Mouse (Mus musculus) forebrain, embryonic 13.5 days (tissue): ENCODE measurements around the gene Retreg1. TPM values are rescaled to one million over a fixed set of nuclear protein-coding genes. Genes with fewer than 3 reads are reported as not detected.
"Not testable (repeated sequence)": the region's sequence is repeated elsewhere in the genome, so short reads cannot be mapped to it uniquely, and the experiment has no call there.

ENCODE experiments used
- ATAC-seq: fragments of 200-750 bp; cut with Nextera tagmentation; 2 replicates; pipeline ENCODE4 v1.8.0; 2017
- H3K27ac ChIP-seq: fragments of 300-500 bp; sonication (generic); 2 replicates; pipeline ENCODE4 v1.5.1; 2015; ENCODE audit warnings: inconsistent platforms, mild to moderate bottlenecking, moderate library complexity
- H3K27me3 ChIP-seq: fragments of 300-500 bp; sonication (generic); 2 replicates; pipeline ENCODE4 v1.6.1; 2015; ENCODE audit warnings: mild to moderate bottlenecking, inconsistent platforms
- H3K36me3 ChIP-seq: fragments of 300-500 bp; sonication (generic); 2 replicates; pipeline ENCODE4 v1.6.1; 2015; ENCODE audit warnings: mild to moderate bottlenecking, inconsistent platforms; ENCODE audit not compliant: poor library complexity, severe bottlenecking
- H3K4me1 ChIP-seq: fragments of 300-500 bp; sonication (generic); 2 replicates; pipeline ENCODE4 v1.6.1; 2015; ENCODE audit warnings: inconsistent platforms
- H3K4me2 ChIP-seq: fragments of 300-500 bp; sonication (generic); 2 replicates; pipeline ENCODE4 v1.6.1; 2015; ENCODE audit warnings: inconsistent platforms, mild to moderate bottlenecking, moderate library complexity
- H3K4me3 ChIP-seq: fragments of 300-500 bp; sonication (generic); 2 replicates; pipeline ENCODE4 v1.5.1; 2015; ENCODE audit warnings: mild to moderate bottlenecking, inconsistent platforms
- H3K9ac ChIP-seq: fragments of 300-500 bp; sonication (generic); 2 replicates; pipeline ENCODE4 v1.6.1; 2015; ENCODE audit warnings: mild to moderate bottlenecking, inconsistent platforms
- H3K9me3 ChIP-seq: fragments of 300-500 bp; sonication (generic); replicated peaks from 2 replicates; pipeline ENCODE4 v1.6.1; 2016; ENCODE audit warnings: inconsistent platforms
- whole genome bisulfite sequencing: fragments of 180-500 bp; shearing (Covaris S2); methylation state at CpG from one replicate; pipeline ENCODE4 v1.1.7; 2015; 5-methylcytosine and 5-hydroxymethylcytosine counted together
- polyA plus RNA-seq: library from polyadenylated mRNA; unstranded; fragments of >200 nt; fragmentation: Nextera tagmentation; extraction: Ambion mirVana; gene quantifications from 2 replicates; pipeline ENCODE4 v1.2.1, GENCODE M21; 2015

Gene Retreg1
- polyA plus RNA-seq, 1 experiment from 2014 or later: 3.5 TPM

DNA sequence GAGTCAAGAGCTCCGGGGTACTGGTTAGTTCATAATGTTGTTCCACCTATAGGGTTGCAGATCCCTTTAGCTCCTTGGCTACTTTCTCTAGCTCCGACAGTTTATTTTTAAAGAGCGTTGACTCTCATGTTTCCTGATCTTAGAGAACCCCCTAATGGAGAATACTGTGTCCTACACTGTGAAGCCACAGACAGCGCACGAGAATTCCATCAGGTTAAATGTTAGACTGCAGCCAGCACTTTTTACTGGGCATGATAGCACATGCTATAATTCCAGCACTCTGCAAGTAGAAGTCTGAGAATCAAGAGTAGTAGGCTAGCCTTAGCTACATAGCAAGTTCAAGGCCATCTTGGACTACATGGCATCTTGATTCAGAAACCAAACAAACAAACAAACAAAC lies 116.4 kb downstream of the Retreg1 start:
- WGBS: 35% methylated on average over 5 of the region's 5 CpGs
- H3K36me3 ChIP-seq: no peaks in the 10 kb centered on the region
- no peak overlapping the region for H3K27ac ChIP-seq
- H3K4me2 ChIP-seq: no peak overlapping the region
- H3K4me1 ChIP-seq: peaks cover 10% of the 10 kb centered on the region; the same call in 1 of the 2 replicates
- H3K4me3 ChIP-seq: no peak overlapping the region
- H3K9ac ChIP-seq: no peak overlapping the region
- ATAC-seq: peak; percentile 86
- H3K9me3 ChIP-seq: no peaks in the 10 kb centered on the region
- no peaks in the 10 kb centered on the region for H3K27me3 ChIP-seq

DNA sequence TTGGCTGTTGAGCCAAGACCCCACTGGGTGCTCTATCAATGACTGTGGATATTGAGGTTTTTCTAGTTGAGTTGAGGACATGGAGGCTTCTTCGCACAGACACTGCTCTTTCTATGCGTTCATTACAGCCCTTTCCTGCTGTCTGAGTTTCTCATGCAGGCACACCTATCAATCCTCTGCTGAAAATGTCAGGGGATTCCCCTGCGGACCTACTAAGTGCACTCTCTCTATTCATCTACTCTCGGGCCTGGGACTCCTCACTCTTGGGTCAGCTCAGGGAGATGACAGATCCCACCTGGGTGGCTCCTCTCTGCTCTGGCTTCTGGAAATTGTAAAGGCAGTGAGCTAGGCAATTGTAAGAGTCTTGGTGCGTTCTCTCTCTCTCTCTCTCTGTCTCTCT lies 117.3 kb downstream of the Retreg1 start:
- Histone ChIP-seq H3K4me3 (no peak overlapping the region), H3K9me3 (no peaks in the 10 kb centered on the region)
- WGBS: 84% methylated on average over 5 of the region's 5 CpGs

GRCm38 (mm10) chr15:25966220-25966774 lies 123.3 kb downstream of the Retreg1 start:
- no peak overlapping the region for H3K4me2 ChIP-seq
- 86% methylated on average over 6 of the region's 6 CpGs for WGBS
- H3K36me3 ChIP-seq: no peaks in the 10 kb centered on the region
- no peak for ATAC-seq
- no peaks in the 10 kb centered on the region for H3K9me3 ChIP-seq
- no peaks in the 10 kb centered on the region for H3K27me3 ChIP-seq
- H3K4me1 ChIP-seq: no peaks in the 10 kb centered on the region
- no peak overlapping the region for H3K9ac ChIP-seq
- H3K4me3 ChIP-seq: no peak overlapping the region
- H3K27ac ChIP-seq: no peak overlapping the region

More for the DNA sequence above, 117.3 kb downstream of the Retreg1 start:
- H3K4me1 ChIP-seq: peaks cover 10% of the 10 kb centered on the region; the same call in 1 of the 2 replicates
- H3K27me3 ChIP-seq: no peaks in the 10 kb centered on the region
- H3K27ac ChIP-seq: no peak overlapping the region
- no peak for ATAC-seq
- no peak overlapping the region for H3K4me2 ChIP-seq
- no peaks in the 10 kb centered on the region for H3K36me3 ChIP-seq
- H3K9ac ChIP-seq: no peak overlapping the region

GRCm38 (mm10) chr15:25971596-25971995 lies 128.6 kb downstream of the Retreg1 start:
- Histone ChIP-seq H3K4me2 (no peak overlapping the region), H3K9me3 (no peaks in the 10 kb centered on the region), H3K27me3 (no peaks in the 10 kb centered on the region)

DNA sequence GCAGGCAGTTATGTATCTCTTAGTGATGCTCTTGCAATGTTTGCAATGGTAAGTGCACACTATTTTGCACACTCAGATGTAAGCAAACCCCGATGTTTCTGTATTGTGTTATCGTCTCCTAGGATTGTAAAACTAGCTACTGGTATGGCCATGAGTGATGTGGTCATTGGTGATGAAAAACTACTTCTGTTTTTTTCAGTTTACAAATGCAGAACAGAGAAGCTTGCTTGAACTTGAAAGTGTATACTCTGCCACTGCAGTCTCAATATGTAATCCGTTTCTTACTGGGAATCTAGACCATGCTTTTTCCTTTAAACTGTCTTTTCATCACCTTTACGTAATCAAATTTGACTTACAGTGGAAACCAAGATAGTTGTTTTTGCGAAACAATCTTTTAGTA lies 129.8 kb downstream of the Retreg1 start:
- Histone ChIP-seq H3K27me3 (no peaks in the 10 kb centered on the region), H3K36me3 (no peaks in the 10 kb centered on the region), H3K4me2 (no peak overlapping the region), H3K9ac (no peak overlapping the region), H3K27ac (no peak overlapping the region), H3K9me3 (no peaks in the 10 kb centered on the region), H3K4me1 (no peaks in the 10 kb centered on the region), H3K4me3 (no peak overlapping the region)
- no peak for ATAC-seq
- WGBS: 89% methylated on average over 5 of the region's 5 CpGs

More at GRCm38 (mm10) chr15:25971596-25971995, 128.6 kb downstream of the Retreg1 start:
- no peak overlapping the region for H3K9ac ChIP-seq
- no peaks in the 10 kb centered on the region for H3K4me1 ChIP-seq
- ATAC-seq: no peak
- no peak overlapping the region for H3K4me3 ChIP-seq
- no peaks in the 10 kb centered on the region for H3K36me3 ChIP-seq
- 88% methylated on average over 9 of the region's 9 CpGs for WGBS
- H3K27ac ChIP-seq: no peak overlapping the region

DNA sequence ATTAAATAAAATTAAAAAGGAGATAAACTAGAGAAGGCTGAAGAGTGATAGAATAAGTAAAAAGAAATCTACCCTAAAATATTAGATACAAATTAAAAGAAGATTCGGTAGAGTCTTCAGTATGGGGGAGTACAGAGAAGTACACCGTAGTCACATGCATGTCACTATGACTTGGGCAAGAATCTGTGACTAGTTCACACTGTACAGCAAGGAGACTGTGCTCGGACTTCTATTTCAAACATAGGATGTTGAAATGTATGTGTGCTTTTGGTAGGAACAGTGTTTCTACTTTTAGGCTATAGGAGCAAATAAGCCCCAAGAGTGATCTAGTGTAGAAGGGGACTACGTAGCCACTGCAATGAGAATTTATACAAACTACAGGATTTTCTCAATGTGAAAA lies 131.4 kb downstream of the Retreg1 start:
- Histone ChIP-seq H3K9me3 (no peaks in the 10 kb centered on the region), H3K9ac (no peak overlapping the region), H3K27me3 (no peaks in the 10 kb centered on the region), H3K36me3 (no peaks in the 10 kb centered on the region), H3K4me2 (no peak overlapping the region), H3K27ac (no peak overlapping the region), H3K4me1 (no peaks in the 10 kb centered on the region), H3K4me3 (no peak overlapping the region)
- WGBS: 96% methylated on average over 4 of the region's 4 CpGs
- ATAC-seq: no peak

- H3K4me1 ChIP-seq: no peaks in the 10 kb centered on the region
- no peaks in the 10 kb centered on the region for H3K36me3 ChIP-seq
- H3K9me3 ChIP-seq: no peaks in the 10 kb centered on the region
- no peak overlapping the region for H3K4me3 ChIP-seq
- H3K4me2 ChIP-seq: no peak overlapping the region
- no peak for ATAC-seq
- no peak overlapping the region for H3K9ac ChIP-seq
- WGBS: 96% methylated on average over 6 of the region's 6 CpGs
- H3K27me3 ChIP-seq: no peaks in the 10 kb centered on the region
- no peak overlapping the region for H3K27ac ChIP-seq
These were observed 132.8 kb downstream of the Retreg1 start for GRCm38 (mm10) chr15:25975810-25976209.

GRCm38 (mm10) chr15:25983614-25984013 lies 140.6 kb downstream of the Retreg1 start:
- ATAC-seq: peak; percentile 38
- Histone ChIP-seq H3K4me2 (peak overlapping the region; percentile 98), H3K9ac (peak overlapping the region; percentile 70), H3K4me1 (peaks cover 18% of the 10 kb centered on the region), H3K27ac (peak overlapping the region; percentile 48), H3K36me3 (peaks cover 15% of the 10 kb centered on the region), H3K4me3 (peak overlapping the region; percentile 94)
- not testable (repeated sequence) for H3K9me3 ChIP-seq, H3K27me3 ChIP-seq
- 18% methylated on average over 6 of the region's 6 CpGs for WGBS

DNA sequence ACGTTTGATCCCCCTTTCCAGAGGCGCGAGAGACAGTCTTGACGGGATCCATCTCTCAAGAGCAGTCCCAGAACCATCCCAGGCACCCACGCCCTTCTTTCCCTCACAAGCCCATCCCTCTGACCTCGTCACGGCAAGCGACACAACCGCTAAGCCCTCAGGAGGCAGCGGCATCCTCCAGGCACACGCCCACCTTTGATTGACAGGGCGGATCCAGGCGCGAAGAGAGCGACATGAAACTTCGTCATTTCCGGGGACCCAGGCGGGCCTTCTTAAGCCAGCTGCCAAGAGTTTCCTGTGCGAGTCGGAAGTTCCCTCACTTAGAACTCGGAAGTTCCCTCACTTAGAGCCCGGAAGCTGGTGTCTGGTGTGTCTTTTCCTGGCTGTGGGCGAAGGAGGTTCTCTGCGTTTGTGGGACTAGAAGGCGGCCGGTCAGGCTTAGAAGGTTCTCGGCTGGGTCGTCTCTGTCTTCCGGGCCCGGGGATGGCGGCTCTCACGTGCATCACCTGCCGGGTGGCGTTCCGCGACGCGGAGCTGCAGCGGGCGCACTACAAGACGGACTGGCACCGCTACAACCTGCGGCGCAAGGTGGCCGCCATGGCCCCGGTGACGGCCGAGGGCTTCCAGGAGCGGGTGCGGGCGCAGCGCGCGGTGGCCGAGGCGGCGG lies 141.2 kb downstream of the Retreg1 start, which contains the start of gene Zfp622:
Zfp622 (plus strand) TSS at position 300 of the 667 bp plus-strand sequence.
- WGBS: under 1% methylated on average over 56 of the region's 57 CpGs
- no peaks in the 10 kb centered on the region for H3K9me3 ChIP-seq
- no peaks in the 10 kb centered on the region for H3K27me3 ChIP-seq
- H3K27ac ChIP-seq: peak within 1 kb of the TSS; percentile 82
- ATAC-seq: peak; percentile 99
- H3K4me1 ChIP-seq: peaks cover 18% of the 10 kb centered on the region
- peak within 1 kb of the TSS; percentile 94 for H3K4me3 ChIP-seq
- peaks cover 19% of the 10 kb centered on the region for H3K36me3 ChIP-seq
- H3K9ac ChIP-seq: peak within 1 kb of the TSS; percentile 90
- peak within 1 kb of the TSS; percentile 98 for H3K4me2 ChIP-seq

- H3K27me3 ChIP-seq: no peaks in the 10 kb centered on the region
- H3K4me2 ChIP-seq: peak overlapping the region; percentile 98
- peak overlapping the region; percentile 90 for H3K9ac ChIP-seq
- H3K27ac ChIP-seq: peak overlapping the region; percentile 82
- WGBS: under 1% methylated on average over 71 of the region's 71 CpGs
- H3K36me3 ChIP-seq: peaks cover 26% of the 10 kb centered on the region
- H3K9me3 ChIP-seq: no peaks in the 10 kb centered on the region
- ATAC-seq: no peak; the same call in 1 of the 2 replicates
- H3K4me1 ChIP-seq: peaks cover 18% of the 10 kb centered on the region
- H3K4me3 ChIP-seq: peak overlapping the region; percentile 94
These were observed 141.9 kb downstream of the Retreg1 start for GRCm38 (mm10) chr15:25984734-25985492.

GRCm38 (mm10) chr15:25992992-25993727 lies 150.2 kb downstream of the Retreg1 start:
- no peak overlapping the region for H3K4me2 ChIP-seq
- H3K4me3 ChIP-seq: no peak overlapping the region
- H3K27ac ChIP-seq: no peak overlapping the region
- H3K4me1 ChIP-seq: no peaks in the 10 kb centered on the region
- WGBS: 62% methylated on average over 8 of the region's 8 CpGs
- peaks cover 63% of the 10 kb centered on the region for H3K36me3 ChIP-seq
- ATAC-seq: no peak; the same call in 1 of the 2 replicates
- H3K9me3 ChIP-seq: no peaks in the 10 kb centered on the region
- no peaks in the 10 kb centered on the region for H3K27me3 ChIP-seq
- H3K9ac ChIP-seq: no peak overlapping the region
